Mouse (Mus musculus): ENCODE data around the gene Pnp2.
"Not testable (repeated sequence)": the region's sequence is repeated elsewhere in the genome, so short reads cannot be mapped to it uniquely, and the experiment has no call there.

The Pnp2 gene

DNA sequence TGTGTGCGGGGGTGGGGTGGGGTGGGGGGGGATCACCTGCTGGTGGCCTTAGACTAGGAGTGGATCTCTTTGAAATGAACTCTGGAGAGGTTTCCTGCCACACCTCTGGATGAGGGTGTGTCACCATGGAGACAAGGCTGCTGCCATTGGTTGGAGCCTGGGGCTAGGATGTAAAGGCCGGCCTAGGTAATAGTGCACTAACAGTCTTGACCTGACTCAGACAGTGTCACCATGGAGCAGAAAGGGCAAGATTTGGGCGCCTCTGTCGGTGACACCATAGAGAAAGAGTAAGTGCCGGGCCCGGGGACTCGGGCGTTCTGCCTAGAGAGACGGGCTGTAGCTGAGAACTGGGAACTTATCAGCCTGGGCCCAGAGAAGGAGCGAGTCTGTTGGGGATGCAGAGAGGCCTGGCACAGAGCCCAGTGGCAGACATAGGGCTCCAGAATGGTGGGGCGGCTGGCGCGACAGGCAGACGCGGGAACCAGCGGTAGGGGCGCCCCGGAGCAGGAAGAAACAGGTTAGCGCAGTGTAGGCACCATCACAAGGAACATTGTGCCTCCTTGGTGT lies at the start of gene Pnp2:
Gene Pnp2, plus strand, starts transcription at position 51 of the 567 bp plus-strand sequence.
- not testable (repeated sequence) for DNase-seq (ENCODE audit: low read depth, low spot score)

DNA sequence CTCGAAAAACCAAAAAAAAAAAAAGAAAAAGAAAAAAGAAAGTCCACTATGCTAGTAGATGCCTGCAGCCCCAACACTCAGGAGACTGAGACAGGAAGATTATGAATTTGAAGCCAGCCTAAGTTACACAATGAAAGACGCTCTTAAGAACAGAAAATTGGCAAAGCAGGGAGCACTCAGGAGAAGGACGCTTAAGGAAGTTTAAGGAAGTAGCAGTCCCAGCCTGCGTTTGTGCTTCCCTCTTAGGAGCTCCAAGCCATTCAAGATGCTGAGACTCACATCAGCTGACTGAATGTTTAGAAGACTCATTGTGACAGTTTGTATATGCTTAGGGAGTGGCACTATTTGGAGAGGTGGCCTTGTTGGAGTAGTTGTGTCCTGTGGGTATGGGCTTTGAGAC lies 47.7 kb upstream of the Pnp2 start:
- no peak for DNase-seq (ENCODE audit: low read depth, low spot score)

DNA sequence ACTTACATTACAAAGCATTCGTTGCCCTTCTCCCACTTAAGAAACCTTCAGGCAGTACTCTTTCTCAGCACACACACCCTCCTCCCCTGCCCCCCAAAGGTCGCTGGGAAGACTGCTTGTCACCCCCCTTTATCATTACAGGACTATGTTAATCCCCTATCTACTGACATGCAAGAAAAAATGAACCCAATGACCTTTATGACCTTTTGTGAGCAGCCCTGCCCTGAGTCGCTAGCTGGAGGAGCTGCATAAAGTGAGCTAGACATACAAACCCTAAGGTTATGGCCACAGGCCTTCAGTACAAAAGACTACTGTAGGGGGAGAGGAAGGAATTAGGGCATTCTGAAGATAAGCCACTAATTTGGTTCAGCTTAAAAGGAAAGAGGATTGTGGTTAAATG lies 44.4 kb upstream of the Pnp2 start:
- DNase-seq (ENCODE audit: low read depth, low spot score): no peak

DNA sequence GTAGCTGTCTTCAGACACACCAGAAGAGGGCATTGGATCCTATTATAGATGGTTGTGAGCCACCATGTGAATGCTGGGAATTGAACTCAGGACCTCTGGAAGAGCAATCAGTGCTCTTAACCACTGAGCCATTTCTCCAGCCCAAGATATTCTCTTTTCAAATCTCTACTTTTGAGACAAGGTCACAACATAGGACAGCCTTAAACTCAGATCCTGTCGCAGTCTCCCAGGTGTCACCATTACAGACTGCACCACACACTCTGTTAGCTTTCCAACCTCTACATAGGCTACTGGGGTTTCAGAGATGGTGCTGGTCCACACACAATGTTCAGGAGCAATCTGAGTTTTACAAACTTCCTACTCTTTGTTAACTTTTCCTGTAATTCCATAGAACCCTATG lies 32.4 kb upstream of the Pnp2 start:
- DNase-seq (ENCODE audit: low read depth, low spot score): not testable (repeated sequence)

DNA sequence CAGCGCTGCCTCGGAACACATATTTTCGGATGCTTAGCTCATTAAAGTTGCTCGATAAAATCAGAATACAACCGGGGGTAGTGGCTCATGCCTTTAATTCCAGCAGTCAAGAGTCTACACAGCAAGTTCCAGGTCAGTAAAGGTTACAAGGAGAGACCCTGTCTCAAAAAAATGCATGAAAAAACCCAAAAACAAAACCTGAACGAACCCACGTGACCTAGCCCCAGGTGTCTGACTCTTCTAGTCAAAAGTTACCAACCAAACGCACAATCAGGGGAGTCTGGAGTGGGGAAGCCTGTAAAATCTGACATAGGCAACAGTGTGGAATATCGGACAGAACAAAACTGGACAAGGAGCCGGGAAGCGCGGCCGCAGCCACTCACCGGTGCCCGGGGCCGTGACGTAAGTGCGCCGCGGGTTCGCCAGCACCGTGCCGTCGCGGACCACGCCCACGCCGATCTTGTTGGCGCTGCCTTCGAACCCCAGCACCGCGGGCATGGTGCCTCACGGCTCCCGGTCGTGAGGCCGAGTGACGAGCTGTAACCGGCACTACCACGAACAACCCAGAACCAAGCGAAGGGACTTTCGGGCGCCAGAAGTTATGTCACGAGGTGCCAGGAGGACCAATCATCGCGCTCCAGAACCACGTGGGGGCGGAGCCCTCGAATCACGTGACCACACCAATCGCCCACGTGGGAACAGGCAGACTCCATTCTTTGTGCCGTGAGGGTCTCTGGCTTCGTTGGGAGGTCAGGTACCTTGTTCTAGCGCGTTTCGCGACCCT lies 31.3 kb upstream of the Pnp2 start, which contains the start of the genes Osgep and Apex1:
Gene Osgep, minus strand, starts transcription at position 613 of the 784 bp plus-strand sequence.
Gene Apex1, plus strand, starts transcription at position 688 of the 784 bp plus-strand sequence.
- peak; percentile 97 for DNase-seq (ENCODE audit: low read depth, low spot score)

DNA sequence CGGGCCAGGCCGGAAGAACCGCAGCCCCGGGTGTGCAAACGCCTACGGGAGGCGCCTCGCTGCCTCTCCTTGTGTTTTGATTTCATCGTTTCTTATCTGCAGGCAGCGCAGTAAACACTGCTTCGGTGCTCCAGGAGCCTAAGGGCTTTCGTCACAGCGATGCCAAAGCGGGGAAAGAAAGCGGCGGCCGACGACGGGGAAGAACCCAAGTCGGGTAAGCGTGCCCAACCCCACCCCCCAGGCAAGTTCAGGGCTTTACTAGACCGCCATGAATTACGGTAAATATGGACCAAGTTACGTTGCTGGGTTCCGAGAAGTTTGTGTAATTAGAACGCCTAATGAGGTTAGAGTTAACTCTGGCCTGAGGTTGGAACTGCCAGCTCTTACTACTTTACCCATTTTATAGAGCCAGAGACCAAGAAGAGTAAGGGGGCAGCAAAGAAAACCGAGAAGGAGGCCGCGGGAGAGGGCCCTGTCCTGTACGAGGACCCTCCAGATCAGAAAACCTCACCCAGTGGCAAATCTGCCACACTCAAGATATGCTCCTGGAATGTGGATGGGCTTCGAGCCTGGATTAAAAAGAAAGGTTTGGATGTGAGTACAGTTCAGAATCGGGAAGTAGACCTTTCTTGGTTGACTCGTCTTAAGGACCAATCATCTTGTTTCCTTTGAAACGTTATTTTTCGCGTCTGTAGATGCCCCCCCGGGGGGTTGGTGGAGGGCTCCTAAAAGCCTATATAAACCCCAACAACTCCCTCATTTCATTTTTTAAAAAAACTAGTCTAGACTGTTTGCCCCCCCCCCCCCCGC lies 30.5 kb upstream of the Pnp2 start:
- DNase-seq (ENCODE audit: low read depth, low spot score): no peak

DNA sequence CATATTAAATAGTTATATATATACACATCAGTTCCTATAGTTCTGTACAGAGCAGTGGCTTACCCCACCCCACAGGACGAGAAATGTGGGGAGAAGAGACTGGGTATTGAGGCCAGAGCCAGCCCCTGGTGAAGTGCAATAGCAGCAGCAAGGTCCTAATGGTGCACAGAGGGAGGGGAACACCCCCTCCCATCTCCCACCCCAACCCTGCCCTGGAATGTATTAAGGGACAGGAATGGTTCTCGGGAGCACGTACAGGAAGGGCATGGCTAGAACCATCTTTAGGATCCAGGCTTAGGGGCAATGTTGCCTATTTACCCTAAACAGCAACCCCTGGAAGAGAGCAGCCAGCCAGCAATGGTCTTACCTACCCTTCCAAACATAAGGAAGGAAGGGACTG lies 28.4 kb upstream of the Pnp2 start:
- no peak for DNase-seq (ENCODE audit: low read depth, low spot score)

DNA sequence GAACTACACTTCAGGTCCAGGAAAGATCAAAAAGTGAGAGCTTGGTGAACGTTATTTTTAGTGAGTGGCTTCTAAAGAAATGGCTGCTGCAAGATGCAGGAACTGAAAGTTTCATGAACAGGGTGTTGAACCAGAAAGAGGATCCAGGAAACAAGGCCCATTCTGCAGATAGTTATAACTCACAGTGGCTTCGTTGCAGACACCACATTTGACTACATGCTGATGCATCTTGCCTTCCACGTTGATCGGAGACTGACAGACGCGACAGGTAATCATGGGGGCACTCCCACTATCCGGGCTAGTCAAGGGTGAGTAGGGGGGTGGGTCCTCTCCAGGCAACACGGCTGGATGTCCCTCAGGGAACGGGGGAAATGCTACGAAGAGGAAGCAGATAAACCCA lies 25.8 kb upstream of the Pnp2 start:
- DNase-seq (ENCODE audit: low read depth, low spot score): no peak

DNA sequence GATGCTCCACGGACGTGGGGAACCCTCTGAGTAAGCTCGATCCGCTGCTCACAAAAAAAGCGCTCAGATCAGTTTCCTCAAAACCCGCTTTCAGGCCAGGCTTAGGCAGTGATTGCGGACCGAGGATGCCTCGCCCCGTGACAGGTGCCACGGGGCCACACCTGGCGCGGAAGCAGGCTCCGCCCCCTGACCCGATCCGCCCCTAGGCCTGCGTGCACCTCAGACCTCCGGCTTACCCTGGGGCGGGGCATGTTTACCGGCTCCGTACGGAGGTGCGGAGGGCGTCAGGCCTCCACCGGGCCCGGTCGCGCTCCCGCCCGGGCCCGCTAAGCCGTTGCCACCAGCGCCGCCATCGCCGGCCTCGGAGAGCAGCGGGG lies 25.4 kb upstream of the Pnp2 start:
- DNase-seq (ENCODE audit: low read depth, low spot score): no peak

DNA sequence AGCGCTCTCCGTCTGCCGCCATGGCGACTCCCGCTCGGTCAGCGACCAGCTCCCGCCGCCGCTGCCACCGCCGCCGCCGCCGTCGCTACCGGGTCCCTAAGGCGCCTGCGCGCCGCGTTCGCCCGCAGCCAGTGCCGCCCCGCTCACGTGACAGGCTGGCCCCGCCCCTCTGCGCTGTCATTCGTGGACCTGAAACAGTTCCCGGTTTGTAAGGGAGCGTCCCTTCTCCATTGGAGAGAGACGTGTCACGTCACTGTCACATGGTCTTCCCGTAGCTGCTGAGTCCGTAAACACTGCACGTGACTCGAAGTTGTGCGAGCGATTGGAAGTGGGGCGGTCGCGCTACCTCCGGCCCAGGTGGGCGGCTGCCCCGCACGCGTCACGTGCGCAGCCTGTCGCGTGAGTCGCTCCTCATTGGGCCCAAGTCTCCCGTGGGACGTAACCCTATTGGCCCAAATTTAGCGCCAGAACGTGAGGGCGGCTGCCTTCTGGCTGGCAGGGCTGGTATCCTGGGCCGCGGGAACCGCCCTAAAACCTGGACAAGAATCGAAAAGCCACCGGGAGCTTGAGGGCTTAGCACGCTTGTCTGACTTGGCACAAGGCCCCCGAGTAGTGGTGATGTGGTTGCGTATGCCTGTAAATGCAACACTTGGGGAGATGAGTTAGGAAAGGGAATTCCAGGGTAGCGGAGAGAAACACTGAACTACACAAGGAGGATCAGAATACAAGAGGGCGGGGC lies 24.9 kb upstream of the Pnp2 start, which contains the start of the genes Pip4p1 and Pnp:
Gene Pip4p1, minus strand, starts transcription at position 103 of the 739 bp plus-strand sequence.
Gene Pnp, plus strand, starts transcription at position 329 of the 739 bp plus-strand sequence.
- peak; percentile 100 for DNase-seq (ENCODE audit: low read depth, low spot score)

DNA sequence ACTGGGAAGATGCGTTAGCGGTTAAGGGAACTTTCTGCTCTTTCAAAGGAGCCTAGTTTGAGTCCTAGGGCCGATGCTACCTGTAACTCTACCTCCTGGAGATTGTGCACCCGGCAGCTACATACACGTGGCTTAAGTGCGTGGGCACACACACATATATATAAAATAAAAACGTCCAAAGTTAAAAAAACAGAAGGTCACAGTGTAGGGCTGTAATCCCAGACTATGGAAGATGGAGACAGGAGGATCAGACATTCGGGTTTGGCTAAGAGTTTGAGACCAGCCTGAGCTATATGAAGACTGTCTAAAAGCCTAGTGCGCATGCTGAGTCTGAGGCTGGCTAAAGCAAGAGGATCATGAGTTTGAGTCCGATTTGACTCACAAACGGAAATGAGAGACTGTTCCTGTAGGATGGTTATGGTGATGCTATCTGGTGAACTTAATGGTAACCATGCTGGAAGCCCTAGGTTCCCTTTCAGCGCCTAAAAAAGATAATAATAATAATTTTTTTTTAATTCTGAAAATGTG lies 24.2 kb upstream of the Pnp2 start:
- DNase-seq (ENCODE audit: low read depth, low spot score): no peak

DNA sequence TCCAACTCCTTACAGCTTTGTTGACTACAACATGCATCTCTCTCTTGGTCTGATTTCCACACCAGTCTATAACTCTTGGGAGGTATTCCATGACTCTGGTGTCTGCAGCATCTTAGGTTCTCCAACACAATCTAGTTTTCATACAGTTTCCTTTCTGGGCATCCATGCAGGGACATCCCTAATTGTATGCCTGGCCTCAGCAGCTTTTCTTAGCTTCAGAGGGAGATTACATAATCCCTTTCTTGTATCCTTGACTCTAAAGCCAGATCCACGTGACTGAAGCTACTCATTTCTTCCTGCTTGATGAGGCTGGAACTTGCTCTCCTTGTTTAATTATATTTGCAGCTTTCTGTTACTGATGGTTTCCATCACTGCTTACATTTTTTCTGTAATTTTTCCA lies 19.1 kb upstream of the Pnp2 start:
- DNase-seq (ENCODE audit: low read depth, low spot score): no peak

DNA sequence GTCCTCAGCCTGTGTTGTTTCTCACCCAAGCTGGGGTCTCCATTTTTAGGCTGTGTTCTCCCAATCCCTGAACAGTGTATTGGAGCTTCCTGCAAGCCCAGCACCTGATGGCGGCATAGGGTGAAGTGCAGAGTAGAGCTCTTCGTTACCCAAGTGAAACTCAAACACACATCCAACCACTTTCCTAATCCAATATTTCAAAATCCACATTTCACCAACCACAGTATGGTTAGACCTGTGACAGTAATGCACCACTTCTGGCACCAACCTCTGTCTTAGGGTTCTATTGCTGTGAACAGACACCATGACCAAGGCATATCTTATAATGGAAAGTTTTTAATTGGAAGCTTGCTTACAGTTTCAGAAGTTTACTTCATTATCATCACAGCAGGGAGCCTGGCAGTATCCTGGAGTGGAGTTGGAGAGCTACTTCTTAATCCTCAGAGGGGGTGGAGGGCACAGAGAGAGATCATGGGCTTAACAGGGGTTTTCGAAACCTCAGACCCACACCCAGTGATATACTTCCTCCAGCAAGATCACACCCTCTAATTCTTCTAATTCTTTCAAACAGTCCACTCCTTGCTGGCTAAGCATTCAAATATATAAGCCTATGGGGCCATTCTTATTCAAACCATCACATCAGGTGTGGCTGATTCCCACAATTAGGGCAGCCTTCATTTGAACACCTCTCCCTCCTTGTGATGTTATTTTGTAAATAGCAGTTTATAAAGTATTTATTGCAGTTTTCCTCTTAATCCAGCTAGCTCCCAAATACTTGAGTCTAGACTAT lies 17.5 kb upstream of the Pnp2 start:
- no peak for DNase-seq (ENCODE audit: low read depth, low spot score)

DNA sequence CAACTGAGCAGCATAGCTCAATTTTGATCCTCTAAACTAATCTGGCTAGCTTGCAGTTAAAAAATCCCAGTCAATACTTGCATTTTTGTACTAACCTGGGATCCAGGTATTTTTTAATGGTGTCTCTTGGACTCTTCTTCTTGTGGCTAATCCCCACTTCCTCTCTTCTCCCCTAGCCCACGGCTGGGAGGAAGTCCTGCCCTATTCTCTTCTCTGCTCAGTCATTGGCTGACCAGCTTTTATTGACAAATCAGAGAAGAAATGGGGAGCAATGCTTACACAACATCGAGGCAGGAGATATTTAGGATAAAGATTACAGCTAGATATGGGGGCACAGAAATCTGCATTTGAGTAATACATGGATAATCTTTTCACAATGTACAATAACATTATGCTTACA lies 16.9 kb upstream of the Pnp2 start:
- DNase-seq (ENCODE audit: low read depth, low spot score): no peak

DNA sequence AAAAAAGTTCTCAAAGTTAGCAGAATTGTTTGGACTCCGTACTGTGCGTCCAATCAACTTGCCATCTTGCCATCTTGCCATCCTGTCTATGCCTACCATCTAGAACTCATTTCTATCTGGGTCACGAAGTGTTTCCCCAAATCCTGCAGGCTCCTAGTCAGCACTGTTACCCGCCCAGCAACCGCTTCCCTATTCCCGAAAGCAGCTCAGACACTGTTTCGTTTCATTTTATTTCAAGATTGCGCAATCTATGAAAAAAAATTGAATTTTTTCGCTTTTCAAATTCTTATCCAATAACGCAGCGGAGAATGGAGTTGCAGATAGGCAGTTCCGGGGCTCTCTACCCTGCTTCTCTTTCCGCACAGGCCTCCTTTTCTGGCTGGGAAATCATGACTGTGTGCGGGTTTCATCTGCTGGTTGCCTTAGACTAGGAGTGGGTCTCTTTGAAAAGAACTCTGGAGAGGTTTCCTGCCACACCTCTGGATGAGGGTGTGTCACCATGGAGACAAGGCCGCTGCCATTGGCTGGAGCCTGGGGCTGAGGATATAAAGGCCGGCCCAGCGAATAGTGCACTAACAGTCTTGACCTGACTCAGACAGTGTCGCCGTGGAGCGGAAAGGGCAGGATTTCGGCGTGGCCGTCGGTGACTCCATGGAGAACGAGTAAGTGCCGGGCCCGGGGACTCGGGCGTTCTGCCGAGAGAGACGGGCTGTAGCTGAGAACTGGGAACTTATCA lies 11.7 kb upstream of the Pnp2 start, which contains the start of gene Gm49342:
Gene Gm49342, plus strand, starts transcription at position 586 of the 736 bp plus-strand sequence.
- peak; percentile 92 for DNase-seq (ENCODE audit: low read depth, low spot score)

DNA sequence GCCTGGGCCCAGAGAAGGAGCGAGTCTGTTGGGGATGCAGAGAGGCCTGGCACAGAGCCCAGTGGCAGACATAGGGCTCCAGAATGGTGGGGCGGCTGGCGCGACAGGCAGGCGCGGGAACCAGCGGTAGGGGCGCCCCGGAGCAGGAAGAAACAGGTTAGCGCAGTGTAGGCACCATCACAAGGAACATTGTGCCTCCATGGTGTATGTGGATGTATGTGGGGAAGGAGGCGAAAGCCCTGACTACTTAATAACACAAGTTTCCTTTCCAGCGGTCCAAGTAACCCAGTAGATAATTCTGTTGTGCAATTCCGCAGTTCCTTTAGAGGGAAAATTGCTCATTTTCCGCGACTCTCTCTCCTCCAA lies 11.1 kb upstream of the Pnp2 start:
- DNase-seq (ENCODE audit: low read depth, low spot score): not testable (repeated sequence)

DNA sequence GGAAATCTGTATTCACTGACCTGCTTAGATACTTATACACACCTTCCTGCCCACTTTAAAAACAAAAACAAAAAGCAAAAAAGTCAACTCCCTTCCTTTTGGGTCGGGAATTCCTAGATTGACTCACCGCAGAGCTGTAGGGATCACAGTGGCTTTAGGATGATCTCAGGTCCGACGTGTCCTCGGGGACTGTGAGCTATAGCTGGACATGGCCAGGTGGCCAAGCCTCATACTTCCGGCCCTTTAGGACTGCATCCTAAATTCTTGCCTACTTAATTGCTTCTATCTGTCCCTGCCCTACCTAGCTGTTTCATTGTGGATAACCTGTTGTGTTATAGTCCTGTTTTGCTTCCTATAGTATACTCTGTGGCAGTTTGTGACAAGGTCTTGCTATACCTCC lies 10.7 kb upstream of the Pnp2 start:
- DNase-seq (ENCODE audit: low read depth, low spot score): not testable (repeated sequence)

DNA sequence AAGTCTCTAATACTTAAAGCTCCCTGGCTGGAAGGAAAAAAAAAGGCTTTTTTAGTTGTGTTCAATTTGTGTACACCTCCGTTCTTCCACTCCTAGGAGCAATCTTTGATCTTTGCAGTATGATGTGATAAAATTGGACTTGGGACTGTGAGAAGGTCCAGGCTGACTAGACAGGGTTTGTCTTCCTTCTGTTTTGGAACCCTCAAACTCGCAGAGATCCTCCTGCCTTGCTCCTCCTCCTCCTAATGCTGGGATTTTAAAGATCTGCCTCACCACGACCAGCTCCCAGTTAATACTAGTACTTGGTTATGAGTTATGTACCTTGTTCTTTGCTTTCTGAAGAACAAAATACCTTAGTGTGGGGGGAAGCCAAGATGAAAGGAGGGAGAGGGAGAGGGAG lies 10.3 kb upstream of the Pnp2 start:
- not testable (repeated sequence) for DNase-seq (ENCODE audit: low read depth, low spot score)

DNA sequence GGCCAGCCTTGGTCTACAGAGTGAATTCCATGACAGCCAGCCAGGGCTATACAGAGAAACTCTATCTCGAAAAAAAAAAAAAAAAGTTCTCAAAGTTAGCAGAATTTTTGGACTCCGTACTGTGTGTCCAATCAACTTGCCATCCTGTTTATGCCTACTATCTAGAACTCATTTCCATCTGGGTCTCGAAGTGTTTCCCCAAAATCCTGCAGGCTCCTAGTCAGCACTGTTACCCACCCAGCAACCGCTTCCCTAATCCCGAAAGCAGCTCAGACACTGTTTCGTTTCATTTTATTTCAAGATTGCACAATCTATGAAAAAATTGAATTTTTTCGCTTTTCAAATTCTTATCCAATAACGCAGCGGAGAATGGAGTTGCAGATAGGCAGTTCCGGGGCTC lies 305 bp upstream of the Pnp2 start:
- no peak for DNase-seq (ENCODE audit: low read depth, low spot score)

DNA sequence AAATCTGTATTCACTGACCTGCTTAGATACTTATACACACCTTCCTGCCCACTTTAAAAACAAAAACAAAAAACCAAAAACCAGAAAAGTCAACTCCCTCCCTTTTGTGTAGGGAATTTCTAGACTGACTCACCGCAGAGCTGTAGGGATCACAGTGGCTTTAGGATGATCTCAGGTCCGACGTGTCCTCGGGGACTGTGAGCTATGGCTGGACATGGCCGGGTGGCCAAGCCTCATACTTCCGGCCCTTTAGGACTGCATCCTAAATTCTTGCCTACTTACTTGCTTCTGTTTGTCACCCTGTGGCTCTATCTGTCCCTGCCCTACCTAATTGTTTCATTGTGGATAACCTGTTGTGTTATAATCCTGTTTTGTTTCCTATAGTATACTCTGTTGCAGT lies 932 bp downstream of the Pnp2 start:
- not testable (repeated sequence) for DNase-seq (ENCODE audit: low read depth, low spot score)

Data from forelimb bud, embryonic 11.5 days (tissue).